Mouse (Mus musculus) embryonic facial prominence, embryonic 11.5 days (tissue): ENCODE data around the gene Adam19. TPM values are rescaled to one million over a fixed set of nuclear protein-coding genes. Genes with fewer than 3 reads are reported as not detected.

Source experiments
- ATAC-seq: fragments of 200-750 bp; cut with Nextera tagmentation; replicated peaks from 2 replicates; pipeline ENCODE4 v1.8.0; 2017; ENCODE audit warnings: low read depth; ENCODE audit not compliant: insufficient number of reproducible peaks, low FRiP score, low TSS enrichment
- DNase-seq: peaks from one replicate; pipeline ENCODE4 v3.0.0-alpha.2; 2015; ENCODE audit warnings: low spot score
- H3K27ac ChIP-seq: fragments of 300-500 bp; sonication (generic); replicated peaks from 2 replicates; pipeline ENCODE4 v1.5.1; 2014; ENCODE audit warnings: mild to moderate bottlenecking, low read depth, low read length, control low read depth
- H3K27me3 ChIP-seq: fragments of 300-500 bp; sonication (generic); 2 replicates; pipeline ENCODE4 v1.6.1; 2014; ENCODE audit warnings: mild to moderate bottlenecking, low read length, moderate library complexity, mixed read lengths; ENCODE audit not compliant: control insufficient read depth, insufficient read depth
- H3K36me3 ChIP-seq: fragments of 300-500 bp; sonication (generic); replicated peaks from 2 replicates; pipeline ENCODE4 v1.6.1; 2014; ENCODE audit warnings: low read depth, mild to moderate bottlenecking, low read length, moderate library complexity, mixed read lengths; ENCODE audit not compliant: control insufficient read depth, insufficient read depth
- H3K4me1 ChIP-seq: fragments of 300-500 bp; sonication (generic); 2 replicates; pipeline ENCODE4 v1.6.1; 2014; ENCODE audit warnings: low read length, mixed read lengths; ENCODE audit not compliant: control insufficient read depth, insufficient read depth
- H3K4me2 ChIP-seq: fragments of 300-500 bp; sonication (generic); 2 replicates; pipeline ENCODE4 v1.6.1; 2014; ENCODE audit warnings: low read depth, mild to moderate bottlenecking, control low read depth, low read length, moderate library complexity
- H3K4me3 ChIP-seq: fragments of 300-500 bp; sonication (generic); 2 replicates; pipeline ENCODE4 v1.5.1; 2014; ENCODE audit warnings: low read depth, low read length, control low read depth
- H3K9ac ChIP-seq: fragments of 300-500 bp; sonication (generic); replicated peaks from 2 replicates; pipeline ENCODE4 v1.6.1; 2014; ENCODE audit warnings: mild to moderate bottlenecking, control low read depth, low read length
- H3K9me3 ChIP-seq: fragments of 300-500 bp; sonication (generic); replicated peaks from 2 replicates; pipeline ENCODE4 v1.6.1; 2016; ENCODE audit warnings: mild to moderate bottlenecking, low read length, inconsistent platforms, mixed read lengths; ENCODE audit not compliant: control insufficient read depth
- WGBS: fragments of 180-500 bp; shearing (Covaris S2); extraction: QIAGEN DNeasy Blood & Tissue Kit; methylation state at CpG from one replicate; pipeline ENCODE4 v1.1.7; 2014; 5-methylcytosine and 5-hydroxymethylcytosine counted together
- polyA plus RNA-seq: library from polyadenylated mRNA; unstranded; fragments of >200 nt; fragmentation: Nextera tagmentation; extraction: Ambion mirVana; gene quantifications from 2 replicates; pipeline ENCODE4 v1.2.1, GENCODE M21; 2014

Gene Adam19
- polyA plus RNA-seq, 1 experiment from 2014 or later = 9.4 TPM

DNA sequence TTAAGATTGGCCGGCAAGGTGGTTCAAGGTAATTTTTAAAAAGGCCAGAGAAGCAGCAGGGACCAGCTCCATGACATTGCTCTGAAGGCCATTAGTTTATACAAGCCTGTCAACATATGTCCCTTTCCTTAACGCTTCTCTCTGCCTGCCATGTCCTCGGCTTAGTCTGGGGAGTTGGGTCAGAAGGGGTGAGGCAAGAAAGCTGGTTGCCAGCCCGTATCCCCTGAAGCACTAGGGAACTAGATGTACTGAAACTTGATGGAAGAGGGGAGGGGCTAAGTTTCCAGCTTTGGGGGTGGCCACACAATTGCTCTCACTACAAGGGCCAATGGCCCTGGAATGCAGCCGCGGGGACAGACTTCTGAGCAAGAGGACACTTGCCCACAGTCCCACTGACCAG is 87.5 kb downstream of the Adam19 start:
- H3K4me1 ChIP-seq = no peaks in the 10 kb centered on the region
- DNase-seq = no peak
- 80% methylated on average over 6 of the region's 6 CpGs for WGBS
- no peak overlapping the region for H3K9ac ChIP-seq
- no peak overlapping the region for H3K27ac ChIP-seq
- H3K9me3 ChIP-seq = no peaks in the 10 kb centered on the region
- H3K4me2 ChIP-seq = no peak overlapping the region
- no peaks in the 10 kb centered on the region for H3K27me3 ChIP-seq
- no peak for ATAC-seq
- no peak overlapping the region for H3K4me3 ChIP-seq
- peaks cover 2% of the 10 kb centered on the region for H3K36me3 ChIP-seq

DNA sequence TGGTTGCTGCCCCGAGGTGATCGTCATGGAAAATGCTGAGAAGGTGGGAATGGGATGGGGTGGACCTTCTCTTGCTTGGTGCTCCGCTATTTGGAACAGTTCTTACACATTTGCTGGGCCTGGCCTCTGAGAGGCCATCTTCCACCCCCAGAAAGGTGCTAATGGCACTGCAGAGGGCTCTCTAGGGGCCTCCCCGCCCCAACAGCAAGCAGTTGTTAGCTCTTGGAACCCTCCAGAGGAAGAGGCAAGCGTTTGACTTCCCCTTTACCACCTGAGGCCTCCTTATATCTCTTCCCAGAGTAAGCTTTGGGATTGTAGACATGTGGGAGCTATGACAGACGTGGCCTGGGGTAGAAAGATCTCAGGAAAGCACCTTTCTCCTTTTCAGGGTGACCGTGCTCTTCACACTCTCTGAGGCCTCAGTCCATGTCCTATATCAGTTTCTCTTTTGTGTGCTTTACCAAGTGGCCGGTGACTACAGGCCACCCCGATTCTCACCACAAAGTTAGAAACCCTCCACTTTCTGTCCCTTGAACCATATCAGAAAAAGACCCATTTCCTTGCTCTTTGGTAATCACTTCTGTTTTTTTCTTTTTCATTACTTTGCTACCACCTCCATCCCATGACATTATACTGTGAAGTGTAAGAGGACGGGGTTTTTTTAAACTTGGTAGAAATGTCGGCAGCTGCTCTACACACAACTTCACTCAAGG is 89.5 kb downstream of the Adam19 start:
- Histone ChIP-seq H3K27ac (no peak overlapping the region), H3K36me3 (no peaks in the 10 kb centered on the region; the same call in 1 of the 2 replicates), H3K4me3 (no peak overlapping the region), H3K9ac (no peak overlapping the region), H3K9me3 (no peaks in the 10 kb centered on the region), H3K27me3 (no peaks in the 10 kb centered on the region), H3K4me2 (no peak overlapping the region), H3K4me1 (no peaks in the 10 kb centered on the region)
- ATAC-seq = no peak
- no peak for DNase-seq
- 90% methylated on average over 11 of the region's 11 CpGs for WGBS

DNA sequence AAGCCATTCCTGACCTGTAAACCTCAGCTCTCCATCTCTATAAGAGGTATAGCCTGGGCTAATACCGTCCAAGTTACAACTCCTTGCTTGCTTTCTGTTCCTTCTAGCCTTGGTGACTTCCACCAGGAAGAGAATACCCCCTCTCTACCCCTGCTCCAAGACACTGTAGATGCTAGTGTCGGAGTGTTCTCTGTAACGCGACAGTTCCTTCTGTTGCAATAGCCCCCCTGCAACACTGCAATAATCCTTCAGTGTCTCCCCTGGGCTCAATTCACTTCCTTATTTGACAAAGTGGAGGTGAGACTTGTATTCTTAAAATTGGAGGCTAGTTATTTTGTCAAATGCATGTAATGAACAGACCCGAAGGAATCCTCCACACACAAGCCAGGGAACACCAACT is 90.8 kb downstream of the Adam19 start:
- no peak overlapping the region for H3K27ac ChIP-seq
- WGBS = 92% methylated on average over 5 of the region's 5 CpGs
- no peaks in the 10 kb centered on the region for H3K9me3 ChIP-seq
- H3K36me3 ChIP-seq = no peaks in the 10 kb centered on the region; the same call in 1 of the 2 replicates
- no peak overlapping the region for H3K9ac ChIP-seq
- no peaks in the 10 kb centered on the region for H3K4me1 ChIP-seq
- H3K4me2 ChIP-seq = no peak overlapping the region
- no peaks in the 10 kb centered on the region for H3K27me3 ChIP-seq
- ATAC-seq (no peak), DNase-seq (no peak)
- H3K4me3 ChIP-seq = no peak overlapping the region

DNA sequence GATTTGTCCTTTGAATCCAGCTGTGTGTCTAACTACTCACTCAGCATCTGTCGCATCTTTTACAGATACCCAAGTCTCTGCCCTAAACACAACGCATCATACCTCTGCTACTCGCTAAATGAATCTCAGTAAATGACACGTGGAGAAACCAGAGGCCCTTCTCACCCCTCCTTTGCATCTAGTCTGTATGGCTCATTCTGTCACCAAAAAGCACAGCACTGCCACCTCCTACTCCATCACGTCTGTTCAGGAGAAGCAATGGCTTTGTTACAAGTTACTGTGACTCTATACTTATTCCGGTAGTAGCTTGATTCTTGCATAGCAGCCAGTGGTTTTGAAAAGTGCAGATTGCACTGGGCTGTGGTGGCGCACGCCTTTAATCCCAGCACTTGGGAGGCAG is 101.2 kb downstream of the Adam19 start:
- Histone ChIP-seq H3K27me3 (no peaks in the 10 kb centered on the region), H3K4me3 (no peak overlapping the region), H3K4me1 (no peaks in the 10 kb centered on the region), H3K36me3 (no peaks in the 10 kb centered on the region), H3K27ac (no peak overlapping the region), H3K9ac (no peak overlapping the region), H3K9me3 (no peaks in the 10 kb centered on the region), H3K4me2 (no peak overlapping the region)
- WGBS = 86% methylated on average over 8 of the region's 8 CpGs
- ATAC-seq (no peak), DNase-seq (no peak)

DNA sequence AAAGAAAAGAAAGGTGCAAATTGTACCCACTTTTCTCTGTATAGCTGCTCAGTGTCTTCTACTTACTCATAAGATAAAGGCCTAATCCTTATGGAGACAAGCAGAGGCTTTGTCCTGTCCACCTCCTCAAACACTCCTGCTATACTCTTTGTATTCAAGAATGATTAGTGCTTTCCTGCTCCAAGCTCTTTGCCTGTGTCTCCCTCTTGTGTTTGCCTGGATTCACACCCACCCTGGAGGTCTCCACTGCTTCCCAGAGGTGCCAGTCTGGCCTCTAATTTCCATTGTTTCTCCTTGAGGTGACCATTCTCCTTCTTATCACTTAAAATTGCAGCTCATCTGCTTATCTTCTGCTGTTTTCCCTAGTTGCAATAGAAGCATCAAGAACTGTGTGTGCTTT is 101.7 kb downstream of the Adam19 start:
- Histone ChIP-seq H3K27ac (no peak overlapping the region), H3K36me3 (no peaks in the 10 kb centered on the region), H3K27me3 (no peaks in the 10 kb centered on the region), H3K4me1 (no peaks in the 10 kb centered on the region), H3K4me2 (no peak overlapping the region), H3K4me3 (no peak overlapping the region), H3K9me3 (no peaks in the 10 kb centered on the region), H3K9ac (no peak overlapping the region)
- no peak for ATAC-seq
- no peak for DNase-seq

DNA sequence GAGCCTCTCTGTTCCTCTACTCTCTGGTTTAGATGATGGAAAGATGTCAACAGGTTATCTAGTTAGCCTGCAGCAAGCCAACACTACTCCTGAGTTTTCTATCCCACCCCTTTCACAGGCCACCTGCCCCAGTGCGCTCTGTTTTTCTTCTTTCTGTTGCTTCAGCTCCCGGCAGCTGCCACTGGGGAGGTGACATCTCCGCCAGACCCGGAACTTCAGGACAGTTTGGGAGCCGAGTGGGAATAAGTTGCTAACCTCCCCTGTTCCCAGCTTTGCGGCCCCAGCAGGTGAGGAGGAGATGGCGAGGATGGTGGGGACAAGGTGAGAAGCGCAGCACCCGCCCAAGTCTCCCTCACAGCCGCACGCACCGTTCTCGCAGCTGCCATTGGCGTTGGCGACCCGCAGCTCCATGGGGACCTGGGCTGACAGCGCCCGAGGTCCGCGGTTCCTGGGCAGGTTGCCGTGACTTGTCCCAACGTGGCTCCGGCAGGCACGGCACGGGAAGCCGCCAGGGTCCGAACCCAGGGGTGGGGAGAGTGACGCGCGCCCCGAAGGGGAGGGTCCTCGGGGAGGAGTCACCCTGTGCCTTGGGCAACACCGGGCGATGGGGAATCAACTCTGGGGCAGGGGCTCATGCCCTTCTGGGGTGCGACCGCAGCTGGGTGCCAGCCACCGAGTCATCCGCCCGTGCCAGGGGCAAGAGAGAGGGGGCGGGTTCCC is 110.2 kb downstream of the Adam19 start, which contains the start of gene Nipal4:
Gene Nipal4, minus strand, starts transcription at position 643 of the 720 bp plus-strand sequence.
- peaks cover 2% of the 10 kb centered on the region; the same call in 1 of the 2 replicates for H3K27me3 ChIP-seq
- H3K9me3 ChIP-seq = no peaks in the 10 kb centered on the region
- ATAC-seq = 0 out of 2 replicates have a peak, but pooled peaks have one; percentile 39
- H3K27ac ChIP-seq = no peak within 1 kb of the TSS
- H3K4me1 ChIP-seq = no peaks in the 10 kb centered on the region
- peak; percentile 24 for DNase-seq
- H3K36me3 ChIP-seq = no peaks in the 10 kb centered on the region
- peak within 1 kb of the TSS; percentile 49 for H3K9ac ChIP-seq
- H3K4me3 ChIP-seq = peak within 1 kb of the TSS; percentile 46
- peak within 1 kb of the TSS; percentile 91 for H3K4me2 ChIP-seq
- WGBS = 3% methylated on average over 40 of the region's 40 CpGs

DNA sequence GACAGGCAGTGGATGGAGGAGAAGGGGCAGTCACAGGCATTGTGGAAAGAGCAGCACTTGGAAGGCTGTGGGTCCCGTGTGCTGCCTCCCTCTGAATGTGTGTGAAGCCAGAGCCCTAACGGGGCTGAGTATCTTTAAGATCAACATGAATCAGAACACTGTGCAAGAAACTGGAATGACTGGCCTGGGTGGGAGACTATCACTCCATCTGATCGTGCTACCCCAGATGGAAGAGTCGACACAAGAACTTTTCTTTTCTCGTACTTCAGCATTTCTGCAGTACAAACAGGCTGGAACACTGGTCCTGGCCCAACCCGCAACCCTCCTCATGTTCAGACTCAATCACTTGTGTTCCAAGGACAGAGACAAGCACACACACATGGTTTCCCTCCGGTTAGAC is 112.7 kb downstream of the Adam19 start:
- Histone ChIP-seq H3K9me3 (no peaks in the 10 kb centered on the region), H3K4me2 (no peak overlapping the region), H3K27ac (no peak overlapping the region), H3K36me3 (no peaks in the 10 kb centered on the region), H3K4me1 (no peaks in the 10 kb centered on the region), H3K4me3 (no peak overlapping the region), H3K27me3 (peaks cover 2% of the 10 kb centered on the region; the same call in 1 of the 2 replicates), H3K9ac (no peak overlapping the region)
- 88% methylated on average over 7 of the region's 7 CpGs for WGBS
- ATAC-seq (no peak), DNase-seq (no peak)

DNA sequence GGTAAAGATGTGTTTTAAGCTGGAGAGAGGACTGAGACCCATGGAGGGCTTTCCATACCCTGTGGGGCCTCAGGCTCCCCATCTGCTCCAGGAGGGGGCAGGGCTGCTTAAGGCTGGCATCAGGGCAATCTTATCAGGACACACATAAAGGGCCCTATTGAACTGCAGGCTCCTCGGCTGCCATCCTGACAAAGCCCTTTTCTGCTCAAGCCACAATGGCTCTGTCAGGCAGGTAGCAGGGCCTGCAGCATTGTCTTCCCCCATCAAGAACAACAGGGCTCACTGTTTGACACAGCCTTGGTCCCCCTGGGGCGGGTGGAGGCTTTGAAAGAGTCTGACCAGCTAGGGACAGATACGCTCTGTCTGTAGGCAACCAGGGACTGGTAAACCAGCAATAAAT is 114.1 kb downstream of the Adam19 start:
- no peak overlapping the region for H3K9ac ChIP-seq
- ATAC-seq = no peak
- H3K4me3 ChIP-seq = no peak overlapping the region
- no peak overlapping the region for H3K27ac ChIP-seq
- 35% methylated on average over 3 of the region's 3 CpGs for WGBS
- no peaks in the 10 kb centered on the region for H3K9me3 ChIP-seq
- H3K4me1 ChIP-seq = no peaks in the 10 kb centered on the region
- H3K27me3 ChIP-seq = peaks cover 2% of the 10 kb centered on the region; the same call in 1 of the 2 replicates
- H3K4me2 ChIP-seq = no peak overlapping the region
- DNase-seq = no peak
- no peaks in the 10 kb centered on the region for H3K36me3 ChIP-seq
